Mouse (Mus musculus) heart, adult 10 weeks (tissue): Measurements from ENCODE around the gene Vmn1r205. TPM values are rescaled to one million over a fixed set of nuclear protein-coding genes. Genes with fewer than 3 reads are reported as not detected.

Experiments
- polyA plus RNA-seq: library from polyadenylated mRNA; stranded (reverse); fragments of 350-450 nt; fragmentation: Illumina TruSeq; extraction: RNeasy Lipid Tissue Mini Kit (QIAGEN cat#74804); gene quantifications from one replicate; pipeline ENCODE4 v1.2.3, GENCODE M21; 2014; ENCODE audit warnings: low read depth, low replicate concordance

Gene Vmn1r205
- not detected for polyA plus RNA-seq

DNA sequence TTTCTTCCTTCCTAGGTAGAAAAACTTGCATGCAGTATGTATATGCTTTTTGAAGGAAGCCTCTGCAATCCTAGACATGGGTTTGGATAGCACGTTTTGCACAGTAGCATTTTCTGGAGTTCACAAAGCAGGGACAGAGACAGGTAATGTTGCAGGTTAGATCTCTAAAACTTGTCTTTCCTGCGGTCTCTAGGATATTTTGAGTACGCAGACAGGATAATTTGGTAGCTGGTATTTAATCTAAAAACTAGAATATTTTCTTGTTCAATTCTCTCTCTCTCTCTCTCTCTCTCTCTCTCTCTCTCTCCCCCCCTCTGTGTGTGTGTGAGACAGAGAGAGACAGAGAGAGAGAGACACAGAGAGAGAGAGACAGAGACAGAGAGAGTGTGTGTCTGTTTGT lies at the start of gene Vmn1r205:
TSS of gene Vmn1r205 (minus strand) at position 101 of the 400 bp plus-strand sequence.

DNA sequence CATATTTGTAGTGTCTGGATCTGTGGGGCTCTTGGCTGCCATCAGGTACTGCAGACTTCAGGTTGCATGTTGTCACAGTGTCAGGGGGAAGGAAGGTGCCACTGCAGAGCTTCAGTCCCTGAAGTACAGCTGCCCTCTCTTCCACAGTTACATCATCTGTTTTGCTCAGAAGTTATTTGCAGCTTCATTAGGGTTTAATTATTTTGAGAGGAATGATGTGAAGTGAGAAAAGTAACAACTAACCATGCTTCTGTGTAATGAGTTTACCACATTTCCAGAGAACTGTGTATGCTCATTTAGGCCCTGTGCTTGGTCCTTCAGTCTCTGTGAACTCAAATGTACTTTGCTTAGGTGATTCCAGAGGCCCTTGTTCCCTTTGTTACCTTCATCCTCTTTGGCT lies 31.4 kb upstream of the Vmn1r205 start, which contains the start of gene Vmn1r206:
TSS of gene Vmn1r206 (minus strand) at position 101 of the 400 bp plus-strand sequence.

DNA sequence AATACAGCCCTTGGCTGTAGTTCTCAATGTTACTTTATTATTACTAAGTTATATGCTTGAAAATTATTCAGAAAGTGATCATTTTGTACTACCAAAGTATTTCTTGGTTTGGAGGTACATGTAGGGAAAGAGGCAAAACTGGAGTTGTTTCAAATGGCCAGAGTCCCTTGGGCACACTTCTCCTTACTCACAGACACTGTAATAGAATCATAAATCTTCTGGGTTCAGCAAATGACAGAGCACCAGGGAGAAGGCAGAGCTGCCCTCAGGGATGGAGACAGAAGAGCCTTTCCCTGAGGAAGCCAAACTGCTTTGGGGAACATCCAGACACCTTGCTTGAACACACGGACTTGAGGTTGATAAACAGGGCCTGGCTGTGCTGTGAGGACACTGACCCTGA lies 39.9 kb downstream of the Vmn1r205 start, which contains the start of gene Vmn1r204:
TSS of gene Vmn1r204 (plus strand) at position 301 of the 400 bp plus-strand sequence.

Other genes starting within 250 kb of the Vmn1r205 start
- not detected for gene Vmn1r198, start 242.6 kb downstream of the Vmn1r205 start, polyA plus RNA-seq
- not detected for gene Vmn1r199, start 213.2 kb downstream of the Vmn1r205 start, polyA plus RNA-seq
- not detected for gene Vmn1r200, start 202.6 kb downstream of the Vmn1r205 start, polyA plus RNA-seq
- not detected for gene Vmn1r201, start 121.1 kb downstream of the Vmn1r205 start, polyA plus RNA-seq
- gene Vmn1r202, start 87.6 kb downstream of the Vmn1r205 start, polyA plus RNA-seq = not detected
- gene Vmn1r203, start 74.9 kb downstream of the Vmn1r205 start, polyA plus RNA-seq = not detected
- not detected for gene Vmn1r204, start 39.8 kb downstream of the Vmn1r205 start, polyA plus RNA-seq
- gene Vmn1r206, start 31.3 kb upstream of the Vmn1r205 start, polyA plus RNA-seq = not detected
- gene Vmn1r207-ps, start 136.6 kb upstream of the Vmn1r205 start, polyA plus RNA-seq = not detected
- not detected for gene Vmn1r208, start 184.4 kb upstream of the Vmn1r205 start, polyA plus RNA-seq
- gene Vmn1r209, start 216.7 kb upstream of the Vmn1r205 start, polyA plus RNA-seq = not detected
- gene Vmn1r210, start 238.3 kb upstream of the Vmn1r205 start, polyA plus RNA-seq = not detected